ENCODE assay signal across 8 mouse cellular contexts in genomic region chr16:95704662-95705330, GRCm38 (mm10). TPM values are rescaled to one million over a fixed set of nuclear protein-coding genes. Genes with fewer than 3 reads are reported as not detected.
DNase-seq lines count a peak whose midpoint lies in the region; ATAC-seq and TF ChIP-seq lines count a peak whose summit lies in the region.

No protein-coding gene starts in this region.

- H3K9ac ChIP-seq in neural tube, embryonic 12.5 days: no peak overlapping the region
- no peak overlapping the region for H3K9ac ChIP-seq in hindbrain, postnatal 0 days (replicated peaks; ENCODE audit: low read length)
- H3K9ac ChIP-seq in neural tube, embryonic 15.5 days (replicated peaks): 0 out of 2 replicates have a peak overlapping the region, but pooled peaks have one; percentile 36

- no peaks in the 10 kb centered on the region for H3K9me3 ChIP-seq in heart, embryonic 10.5 days
- H3K9me3 ChIP-seq in neural tube, embryonic 12.5 days: no peaks in the 10 kb centered on the region
- no peaks in the 10 kb centered on the region for H3K9me3 ChIP-seq in hindbrain, postnatal 0 days (ENCODE audit: low read length)
- H3K9me3 ChIP-seq in neural tube, embryonic 15.5 days (replicated peaks): no peaks in the 10 kb centered on the region

- no peak for ATAC-seq in neural tube, embryonic 12.5 days (ENCODE audit: low FRiP score, low read depth)
- no peak for ATAC-seq in hindbrain, postnatal 0 days
- no peak for ATAC-seq in neural tube, embryonic 15.5 days (ENCODE audit: low FRiP score)

- no peak for TF ChIP-seq CTCF in hindbrain, postnatal 0 days (IDR thresholded peaks at IDR 0.05; ENCODE audit: low read depth)

- peaks cover 30% of the 10 kb centered on the region for H3K4me1 ChIP-seq in heart, embryonic 10.5 days
- H3K4me1 ChIP-seq in neural tube, embryonic 12.5 days: peaks cover 13% of the 10 kb centered on the region
- H3K4me1 ChIP-seq in hindbrain, postnatal 0 days (ENCODE audit: insufficient read depth, low read length): no peaks in the 10 kb centered on the region
- peaks cover 41% of the 10 kb centered on the region for H3K4me1 ChIP-seq in neural tube, embryonic 15.5 days

- 53% methylated on average over 10 of the region's 10 CpGs for WGBS in heart, embryonic 10.5 days
- WGBS in neural tube, embryonic 12.5 days: 76% methylated on average over 10 of the region's 10 CpGs
- 82% methylated on average over 10 of the region's 10 CpGs for WGBS in hindbrain, postnatal 0 days
- 73% methylated on average over 10 of the region's 10 CpGs for WGBS in neural tube, embryonic 15.5 days

- H3K36me3 ChIP-seq in heart, embryonic 10.5 days: peaks cover 27% of the 10 kb centered on the region
- peaks cover 6% of the 10 kb centered on the region for H3K36me3 ChIP-seq in neural tube, embryonic 12.5 days
- peaks cover 3% of the 10 kb centered on the region; the same call in 1 of the 2 replicates for H3K36me3 ChIP-seq in hindbrain, postnatal 0 days (ENCODE audit: insufficient read depth, low read length)
- H3K36me3 ChIP-seq in neural tube, embryonic 15.5 days: peaks cover 5% of the 10 kb centered on the region

- H3K27me3 ChIP-seq in heart, embryonic 10.5 days (ENCODE audit: insufficient read depth, poor library complexity, severe bottlenecking): no peaks in the 10 kb centered on the region
- no peaks in the 10 kb centered on the region for H3K27me3 ChIP-seq in neural tube, embryonic 12.5 days (replicated peaks)
- H3K27me3 ChIP-seq in hindbrain, postnatal 0 days (ENCODE audit: insufficient read depth, low read length): no peaks in the 10 kb centered on the region
- H3K27me3 ChIP-seq in neural tube, embryonic 15.5 days (replicated peaks): no peaks in the 10 kb centered on the region

- peak overlapping the region; percentile 41 for H3K4me2 ChIP-seq in neural tube, embryonic 12.5 days (replicated peaks)
- peak overlapping the region; percentile 94 for H3K4me2 ChIP-seq in hindbrain, postnatal 0 days (ENCODE audit: low read depth, low read length)
- peak overlapping the region; percentile 88 for H3K4me2 ChIP-seq in neural tube, embryonic 15.5 days

- H3K4me3 ChIP-seq in heart, embryonic 10.5 days: peak overlapping the region; percentile 96
- H3K4me3 ChIP-seq in neural tube, embryonic 12.5 days: no peak overlapping the region
- peak overlapping the region; percentile 96; the same call in 1 of the 2 replicates for H3K4me3 ChIP-seq in hindbrain, postnatal 0 days (ENCODE audit: low read length)
- H3K4me3 ChIP-seq in neural tube, embryonic 15.5 days (replicated peaks): peak overlapping the region; percentile 35

- intact Hi-C loops in heart, postnatal 14 days (cut with DNase I): loop anchor here (5.0 kb wide), 2 partner anchors 43 to 247 kb away; no protein-coding TSS in a partner anchor

- H3K27ac ChIP-seq in heart, embryonic 10.5 days: peak overlapping the region; percentile 72
- H3K27ac ChIP-seq in neural tube, embryonic 12.5 days: no peak overlapping the region
- no peak overlapping the region for H3K27ac ChIP-seq in hindbrain, postnatal 0 days
- no peak overlapping the region for H3K27ac ChIP-seq in neural tube, embryonic 15.5 days (replicated peaks)

- DNase-seq in heart, embryonic 10.5 days (ENCODE audit: low spot score): no peak
- no peak for DNase-seq in heart, postnatal 14 days
- DNase-seq in neural tube, embryonic 10.5 days (ENCODE audit: extremely low spot score, low spot score): no peak
- DNase-seq in hindbrain, postnatal 0 days (ENCODE audit: low spot score): no peak
- no peak for DNase-seq in urinary bladder, postnatal 36 days (ENCODE audit: low spot score in 2 of 2)
- DNase-seq in layer of hippocampus, adult 11-12 months (ENCODE audit: low spot score): no peak

RNA-seq across cellular contexts. Expression of gene Ets2, which starts 2.9 kb away (rescaled TPM):
- 38.5 and 41.0 TPM in 2 replicates for polyA plus RNA-seq in heart, embryonic 10.5 days (2016; fragmentation: Nextera tagmentation; extraction: Ambion mirVana)
- 100 to 1,000 TPM in 1 of 2 experiments, 10 to 100 TPM in 1; 100.0 to 103 TPM for total RNA-seq in heart, postnatal 14 days (2021)
- 23.5 and 25.6 TPM in 2 replicates for polyA plus RNA-seq in neural tube, embryonic 12.5 days (2016; fragmentation: Nextera tagmentation; extraction: Ambion mirVana)
- total RNA-seq in hindbrain, postnatal 0 days (2014; rRNA removed): 22.9 and 24.2 TPM in 2 replicates
- 15.1 and 15.8 TPM in 2 replicates for polyA plus RNA-seq in hindbrain, postnatal 0 days (2015; fragmentation: Nextera tagmentation; extraction: Ambion mirVana)
- polyA plus RNA-seq in neural tube, embryonic 15.5 days (2015; fragmentation: Nextera tagmentation; extraction: Ambion mirVana): 30.6 and 40.2 TPM in 2 replicates

Comparison
In these comparisons a context has a peak if more than half of its experiments do, and no peak if none do; other contexts are left out.
1. H3K4me2 ChIP-seq: peak in every context shown above with its lines; median percentile 94 in hindbrain, postnatal 0 days; 88 in neural tube, embryonic 15.5 days; 41 in neural tube, embryonic 12.5 days.